Mouse (Mus musculus): ENCODE data around the gene H2-M3.
"Not testable (repeated sequence)": the region's sequence is repeated elsewhere in the genome, so short reads cannot be mapped to it uniquely, and the experiment has no call there.

Gene H2-M3

GRCm38 (mm10) chr17:37270058-37270701 is at the start of gene H2-M3:
Gene H2-M3 (plus strand): TSS chr17:37270220.
- peak; percentile 87 for DNase-seq

GRCm38 (mm10) chr17:37221879-37222278 is 48.1 kb upstream of the H2-M3 start:
- no peak for DNase-seq

- DNase-seq: not testable (repeated sequence)
Measured at GRCm38 (mm10) chr17:37237230-37237629, 32.8 kb upstream of the H2-M3 start, which contains the start of gene Olfr97. Gene Olfr97 (minus strand): TSS chr17:37237330.

DNA sequence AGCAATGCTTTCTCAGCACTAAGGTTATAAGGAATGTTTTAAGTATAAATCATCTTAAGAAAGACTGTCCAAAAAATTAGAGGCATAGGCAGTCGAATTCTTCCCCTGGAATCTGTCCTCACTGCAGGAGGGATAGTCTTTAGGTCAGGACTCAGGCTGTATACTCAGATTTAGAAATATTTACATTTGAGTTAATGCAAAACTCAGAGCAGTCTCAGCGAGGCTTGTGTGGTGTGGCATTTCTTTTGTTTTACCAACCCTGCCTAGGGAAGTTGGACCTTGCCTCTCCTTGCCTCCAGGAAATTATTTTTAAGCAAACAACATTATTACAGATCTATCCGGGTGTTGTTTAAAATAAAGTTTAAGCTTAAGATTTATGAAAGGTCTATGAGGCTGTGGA is 27.8 kb upstream of the H2-M3 start:
- no peak for DNase-seq

DNA sequence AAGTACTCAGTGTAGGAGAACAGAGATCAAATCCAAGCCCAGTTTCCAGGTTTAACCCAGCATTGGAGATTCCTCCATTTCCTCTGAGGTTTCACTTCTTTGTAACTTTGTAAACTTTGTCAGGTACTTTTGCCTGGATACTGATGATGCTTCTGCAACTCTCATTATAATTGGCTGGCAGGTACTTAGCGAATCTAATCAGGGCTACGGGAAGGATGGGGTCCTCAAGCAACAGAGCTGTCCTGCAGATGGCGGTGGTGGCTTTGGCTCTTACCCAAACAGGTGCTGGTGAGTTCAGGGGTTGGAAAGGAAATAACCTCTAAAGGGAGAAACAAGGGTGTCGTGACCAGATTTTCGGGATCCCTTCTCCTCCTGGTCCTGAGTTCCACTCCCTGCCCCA is 23.3 kb upstream of the H2-M3 start:
- peak; percentile 9 for DNase-seq

- no peak for DNase-seq
Measured at GRCm38 (mm10) chr17:37249460-37249859, 20.6 kb upstream of the H2-M3 start.

- peak; percentile 7 for DNase-seq
Measured at GRCm38 (mm10) chr17:37250544-37250943, 19.5 kb upstream of the H2-M3 start.

- DNase-seq: no peak
Measured at GRCm38 (mm10) chr17:37263626-37264025, 6.4 kb upstream of the H2-M3 start, which contains the start of gene Olfr98. Gene Olfr98 (minus strand): TSS chr17:37263749.

GRCm38 (mm10) chr17:37270702-37271092 is 677 bp downstream of the H2-M3 start:
- DNase-seq: peak; percentile 9

GRCm38 (mm10) chr17:37275626-37276248 is 5.7 kb downstream of the H2-M3 start:
- no peak for DNase-seq

- DNase-seq: no peak
Measured at GRCm38 (mm10) chr17:37276573-37276972, 6.6 kb downstream of the H2-M3 start.

- DNase-seq: no peak
Measured at GRCm38 (mm10) chr17:37280331-37280730, 10.3 kb downstream of the H2-M3 start.

DNA sequence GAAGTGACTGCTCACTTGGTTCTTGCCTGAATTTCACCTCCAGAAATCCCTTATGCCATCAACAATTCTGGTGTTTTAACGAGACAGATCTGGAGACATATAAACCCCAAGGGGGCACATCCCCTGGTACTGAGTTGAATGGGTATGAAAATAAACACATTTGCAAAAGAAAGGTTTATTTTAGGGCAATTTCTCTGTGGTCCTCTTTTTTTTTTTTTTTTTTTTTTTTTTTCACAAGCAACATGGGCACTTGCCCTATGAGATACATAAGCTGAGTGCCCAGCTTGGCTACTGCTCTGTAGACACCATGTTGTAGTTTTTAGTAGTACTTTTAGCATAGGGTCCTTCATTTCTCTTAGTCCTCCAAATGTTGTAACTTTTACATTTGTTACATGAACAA is 13.3 kb downstream of the H2-M3 start, which contains the start of gene Olfr99:
Gene Olfr99 (minus strand): TSS at position 101 of the 400 bp plus-strand sequence.
- DNase-seq: no peak

GRCm38 (mm10) chr17:37304213-37304612 is 34.2 kb downstream of the H2-M3 start, which contains the start of gene Olfr101:
Gene Olfr101 (minus strand): TSS chr17:37304313.
- DNase-seq: no peak

DNA sequence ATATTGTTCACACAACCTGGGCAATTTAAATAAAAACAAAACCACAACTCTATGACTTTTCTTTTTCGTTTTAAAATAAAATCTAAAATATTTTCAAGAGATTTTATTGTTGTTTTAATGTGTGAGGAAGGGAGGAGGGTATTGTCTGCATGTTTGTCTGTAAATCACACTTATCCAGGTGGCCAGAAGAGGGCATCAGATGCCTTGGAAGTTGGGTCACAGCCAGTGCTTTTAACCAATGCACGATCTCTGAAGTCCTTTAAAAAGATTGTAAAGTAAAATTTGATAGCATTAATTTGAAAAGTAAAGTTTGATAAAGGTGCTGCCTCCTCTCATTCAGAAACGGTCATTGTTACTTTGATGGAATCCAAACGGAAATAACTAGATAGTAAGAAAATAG is 38.5 kb downstream of the H2-M3 start:
- no peak for DNase-seq

- no peak for DNase-seq
Measured at GRCm38 (mm10) chr17:37310146-37310699, 40.2 kb downstream of the H2-M3 start.

DNA sequence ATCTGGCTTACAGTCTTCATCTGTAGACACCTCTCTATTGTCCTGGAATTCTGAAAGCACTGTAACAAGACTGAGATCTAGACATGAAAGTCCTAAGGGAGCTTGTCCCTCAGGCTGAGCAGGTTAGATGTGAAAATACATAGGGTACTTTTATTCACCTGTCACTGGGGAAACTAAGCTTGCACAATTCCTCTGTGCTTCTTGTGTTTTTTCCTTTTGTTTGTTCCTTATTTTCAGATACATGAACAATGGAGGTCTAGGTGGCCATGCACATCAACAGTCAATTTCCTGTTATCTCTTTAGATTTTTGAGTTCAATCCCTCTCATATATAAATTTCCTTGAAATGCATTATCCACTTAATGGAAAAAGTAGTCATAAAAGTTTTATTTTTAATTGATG is 46.9 kb downstream of the H2-M3 start, which contains the start of gene Olfr102:
Gene Olfr102 (minus strand): TSS at position 101 of the 400 bp plus-strand sequence.
- DNase-seq: no peak

Measured in right cerebral cortex, postnatal 14 days (tissue).